In the genomic region with DNA sequence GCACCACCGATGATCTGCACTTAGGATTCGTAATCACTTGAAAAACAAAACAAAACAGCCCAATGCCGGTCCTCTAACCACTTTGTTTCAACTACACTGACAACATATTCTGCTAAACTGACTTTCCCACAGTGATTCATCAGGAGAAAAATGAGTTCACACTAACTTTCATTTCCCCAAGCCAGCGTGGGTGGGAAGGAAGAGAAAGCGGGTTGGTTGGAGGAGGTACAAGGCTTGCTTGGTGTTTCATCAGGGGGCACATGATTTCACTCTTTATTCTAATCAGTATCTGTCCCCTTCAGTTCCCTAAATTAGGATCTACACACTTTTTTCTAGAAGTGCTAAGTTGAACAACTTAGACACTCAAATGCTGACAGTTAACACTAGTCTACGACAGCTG, we compare ENCODE assay signal across 11 mouse cellular contexts.
DNase-seq lines count a peak whose midpoint lies in the region; ATAC-seq and TF ChIP-seq lines count a peak whose summit lies in the region.
"Had no signal": no experiment of that assay in that cellular context is flagged by ENCODE, and none has a peak within 500 bp of the region (broad histone marks: within the 10 kb centered on the region; RNA-seq: fewer than 3 reads in every experiment).

No protein-coding gene starts in this region.

- intact Hi-C loops in left cerebral cortex, adult 2 months (cut with DNase I) = no loop called here
- intact Hi-C loops in left cerebral cortex, postnatal 10 days (cut with DNase I) = no loop called here

- ATAC-seq in common myeloid progenitor, adult 5-6 weeks (replicated peaks; ENCODE audit: low read depth, poor library complexity, severe bottlenecking) = peak; percentile 90
- peak; percentile 93 for ATAC-seq in megakaryocyte, adult 5-6 weeks (ENCODE audit: poor library complexity, severe bottlenecking)
- ATAC-seq: intestine, postnatal 0 days had no signal

- H3K27ac ChIP-seq in left cerebral cortex, adult 2 months = peak overlapping the region; percentile 5; the same call in 1 of the 2 replicates
- H3K27ac ChIP-seq: heart, embryonic 15.5 days had no signal

- peak; percentile 53 to 84 for DNase-seq in frontal cortex, adult 2 months (ENCODE audit: extremely low spot score in 1 of 2, low spot score in 1 of 2)
- DNase-seq in frontal cortex, postnatal 14 days (ENCODE audit: low spot score in 2 of 2) = no peak
- DNase-seq in left cerebral cortex, adult 2 months (ENCODE audit: extremely low spot score in 1 of 2, low spot score in 2 of 2) = peak; percentile 39 to 46
- DNase-seq in left cerebral cortex, postnatal 10 days (ENCODE audit: extremely low spot score in 1 of 2, low spot score in 2 of 2) = no peak
- no peak for DNase-seq in embryo, embryonic 11 days
- DNase-seq in thymus, adult 18-20 months = no peak
- DNase-seq: B cell, adult 2 months had no signal

- no peak for TF ChIP-seq CTCF in left cerebral cortex, adult 2 months (IDR thresholded peaks at IDR 0.05)

- H3K4me3 ChIP-seq in left cerebral cortex, adult 2 months = no peak overlapping the region
- H3K4me3 ChIP-seq: heart, embryonic 15.5 days had no signal

Comparison
In these comparisons a context has a peak if more than half of its experiments do, and no peak if none do; other contexts are left out.
1. DNase-seq: peak in frontal cortex, adult 2 months (2 of 2) and left cerebral cortex, adult 2 months (2 of 2); none in frontal cortex, postnatal 14 days (0 of 2), left cerebral cortex, postnatal 10 days (0 of 2), embryo, embryonic 11 days (single experiment) and thymus, adult 18-20 months (0 of 2).